Mouse (Mus musculus) C2C12 (cell line): ENCODE measurements around the gene Ift81.

Source experiments
- CEBPB ChIP-seq: IDR thresholded peaks from one replicate; pipeline ENCODE4 v1.6.1; 2011; ENCODE audit warnings: low read depth, mild to moderate bottlenecking, control low read depth, moderate library complexity
- CTCF ChIP-seq: IDR thresholded peaks from one replicate; pipeline ENCODE4 v1.5.1; 2011; ENCODE audit not compliant: control insufficient read depth, insufficient read depth, insufficient read length
- FOSL1 ChIP-seq: IDR thresholded peaks from one replicate; pipeline ENCODE4 v1.8.0; 2011; ENCODE audit warnings: mild to moderate bottlenecking, low read length; ENCODE audit not compliant: poor library complexity, insufficient read depth, severe bottlenecking
- MAX ChIP-seq: IDR thresholded peaks from one replicate; pipeline ENCODE4 v1.6.1; 2011; ENCODE audit warnings: mild to moderate bottlenecking, control low read depth
- MYOD1 ChIP-seq: IDR thresholded peaks from one replicate; pipeline ENCODE4 v1.6.1; 2011; ENCODE audit warnings: low read depth; ENCODE audit not compliant: control insufficient read depth, insufficient read length
- MYOG ChIP-seq: IDR thresholded peaks from one replicate; pipeline ENCODE4 v1.6.1; 2011; ENCODE audit not compliant: control insufficient read depth, insufficient read length; ENCODE audit errors: extremely low read depth
- USF1 ChIP-seq: IDR thresholded peaks from one replicate; pipeline ENCODE4 v1.6.1; 2011; ENCODE audit warnings: low read depth, mild to moderate bottlenecking, control low read depth, moderate library complexity

DNA sequence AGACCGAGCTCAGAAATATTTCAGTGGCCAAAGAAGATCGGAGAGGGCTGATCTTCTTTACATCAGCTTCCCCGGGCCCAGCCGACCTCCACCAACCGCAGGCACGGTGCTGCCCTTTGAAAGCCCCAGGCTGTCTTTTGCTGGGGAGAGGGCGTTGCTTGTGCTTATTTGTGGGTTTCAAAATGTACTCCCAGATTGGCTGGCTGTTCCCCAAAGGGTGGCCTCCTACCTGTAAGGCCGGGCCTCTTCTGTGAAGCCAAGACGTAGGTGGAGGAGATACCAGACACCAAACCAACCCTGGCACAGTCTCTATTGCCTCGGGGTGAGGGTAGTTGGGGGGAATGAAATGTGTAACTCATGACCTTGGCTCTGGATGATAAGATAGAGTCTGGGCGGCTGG, 31.7 kb upstream of the Ift81 start:
- TF ChIP-seq CTCF (no peak), MYOD1 (no peak), CEBPB (no peak), MAX (no peak), USF1 (no peak), FOSL1 (no peak), MYOG (no peak)
